Mouse (Mus musculus) bone marrow, adult 2 months (tissue): ENCODE data around the gene Eri2. TPM values are rescaled to one million over a fixed set of nuclear protein-coding genes. Genes with fewer than 3 reads are reported as not detected.
"Not testable (repeated sequence)": the region's sequence is repeated elsewhere in the genome, so short reads cannot be mapped to it uniquely, and the experiment has no call there.

Experiments
- H3K27ac ChIP-seq: fragments of 200-500 bp; 2 replicates; pipeline ENCODE4 v1.5.1; 2012; ENCODE audit warnings: low read depth, mild to moderate bottlenecking, control low read depth, inconsistent platforms, low read length; ENCODE audit not compliant: control insufficient read depth, poor library complexity, insufficient read depth
- H3K4me1 ChIP-seq: fragments of 200-500 bp; 2 replicates; pipeline ENCODE4 v1.6.1; 2011; ENCODE audit warnings: low read length; ENCODE audit not compliant: control insufficient read depth, insufficient read depth
- H3K4me3 ChIP-seq: fragments of 200-500 bp; replicated peaks from 2 replicates; pipeline ENCODE3; 2011; ENCODE audit warnings: mild to moderate bottlenecking, low read depth, low read length, control low read depth; ENCODE audit not compliant: control insufficient read depth
- CTCF ChIP-seq: fragments of 200-500 bp; IDR thresholded peaks from 2 replicates; pipeline ENCODE4 v1.5.1; 2011; ENCODE audit warnings: low read length, control low read depth; ENCODE audit not compliant: control insufficient read depth, insufficient read depth
- POLR2A ChIP-seq: fragments of 200-500 bp; IDR thresholded peaks from 2 replicates; pipeline ENCODE4 v1.6.1; 2011; ENCODE audit warnings: low read depth, mild to moderate bottlenecking, control low read depth, low read length, borderline replicate concordance; ENCODE audit not compliant: control insufficient read depth
- WGBS: fragments of 180-500 bp; shearing (Covaris S2); methylation state at CpG from one replicate; pipeline ENCODE4 v1.1.7; 2018; 5-methylcytosine and 5-hydroxymethylcytosine counted together
- polyA plus RNA-seq: library from polyadenylated mRNA; stranded (reverse); fragments of >200 nt; gene quantifications from 2 replicates; pipeline ENCODE4 v1.2.4, GENCODE M21; 2011; ENCODE audit warnings: low replicate concordance; ENCODE audit not compliant: missing spikeins, insufficient read depth, insufficient read length

Eri2 gene
- polyA plus RNA-seq, 1 experiment: 7.1 TPM

DNA sequence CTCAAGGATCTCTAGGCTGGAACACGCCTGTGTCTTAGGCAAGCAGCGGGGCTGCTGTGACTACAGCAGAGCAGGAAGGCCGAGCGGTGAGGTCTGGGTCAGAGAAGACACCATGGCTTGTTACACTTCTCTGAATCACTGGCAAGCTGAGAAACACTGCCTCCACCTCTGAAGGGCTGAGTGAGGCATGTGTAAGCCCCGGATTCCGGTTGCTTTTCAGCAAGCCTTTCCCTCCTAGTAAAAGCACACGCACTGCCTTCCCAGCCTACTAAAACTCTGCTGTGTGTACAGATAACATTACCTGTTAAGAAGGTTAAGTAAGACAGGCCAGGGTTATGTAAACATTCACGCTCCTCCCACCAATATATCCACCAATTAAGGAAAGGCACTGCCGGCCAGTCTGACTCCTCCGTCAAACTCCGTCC, 33.3 kb downstream of the Eri2 start, which contains the start of gene Acsm3:
Acsm3 (plus strand) TSS at position 397 of the 425 bp plus-strand sequence.
- WGBS: 61% methylated on average over 11 of the region's 11 CpGs
- no peak within 1 kb of the TSS for H3K4me3 ChIP-seq
- H3K4me1 ChIP-seq: no peaks in the 10 kb centered on the region
- TF ChIP-seq POLR2A (no peak), CTCF (no peak)
- no peak within 1 kb of the TSS for H3K27ac ChIP-seq

DNA sequence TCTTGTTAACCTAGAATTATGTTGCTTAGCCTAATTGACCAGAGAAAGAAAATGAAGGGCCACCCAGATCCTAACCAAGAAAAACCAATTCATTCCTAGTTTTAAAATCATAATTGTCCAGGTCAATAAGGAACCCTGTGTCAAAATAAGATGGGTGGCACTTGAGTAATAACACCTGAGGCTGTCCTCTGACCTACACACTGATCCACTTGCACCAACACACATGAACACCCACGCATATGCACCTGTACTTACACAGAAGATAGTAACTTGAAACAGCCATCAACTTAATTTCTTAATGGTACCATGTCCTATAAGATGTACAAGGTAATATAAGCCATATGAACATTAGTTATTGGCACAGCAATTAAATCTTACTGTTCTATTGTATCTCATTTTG, 40.2 kb downstream of the Eri2 start:
- TF ChIP-seq POLR2A (no peak), CTCF (no peak)
- Histone ChIP-seq H3K4me1 (no peaks in the 10 kb centered on the region), H3K27ac (no peak overlapping the region), H3K4me3 (no peak overlapping the region)
- 74% methylated on average over 1 of the region's 1 CpGs for WGBS

DNA sequence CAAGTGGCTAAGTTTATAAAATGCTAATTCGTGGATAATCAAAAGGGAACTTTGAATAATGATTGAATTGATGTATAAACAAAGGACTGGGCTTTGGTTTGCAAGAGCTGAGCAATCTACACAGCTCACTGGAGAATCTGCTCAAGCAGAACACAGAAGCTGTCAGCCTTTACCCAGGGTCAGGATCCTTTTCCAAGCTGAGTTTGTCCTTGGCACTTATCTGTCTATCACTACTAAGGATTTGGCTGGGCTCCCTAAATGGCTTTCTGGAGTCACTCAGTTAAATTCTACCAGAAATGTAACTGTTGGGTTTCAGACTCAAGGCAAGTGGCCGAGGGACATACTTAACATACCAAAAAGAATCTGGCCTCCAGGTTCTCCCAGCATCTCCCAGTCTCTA, 43.9 kb downstream of the Eri2 start:
- no peaks in the 10 kb centered on the region for H3K4me1 ChIP-seq
- WGBS: 60% methylated on average over 2 of the region's 2 CpGs
- no peak overlapping the region for H3K4me3 ChIP-seq
- TF ChIP-seq CTCF: no peak
- no peak for TF ChIP-seq POLR2A
- no peak overlapping the region for H3K27ac ChIP-seq

DNA sequence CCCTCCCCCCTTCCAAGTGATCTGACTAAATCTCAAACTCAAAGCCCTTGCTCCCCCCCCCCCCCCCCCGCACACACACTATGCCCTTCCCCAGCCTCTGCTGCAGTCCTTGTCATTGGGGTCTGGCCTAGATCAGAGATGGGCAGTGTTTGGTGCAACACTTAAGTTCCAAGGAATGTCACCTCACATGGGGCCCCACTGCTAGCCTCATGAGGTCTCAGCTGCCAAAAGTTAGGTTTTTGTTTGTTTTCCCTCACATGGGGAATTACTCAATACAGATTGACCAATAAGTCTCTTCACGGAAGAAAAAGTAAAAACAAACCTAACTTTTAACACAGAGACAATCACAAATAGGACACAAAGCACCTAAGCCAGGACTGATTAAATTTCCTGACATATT, 45.1 kb downstream of the Eri2 start:
- TF ChIP-seq POLR2A (no peak), CTCF (no peak)
- no peak overlapping the region for H3K4me3 ChIP-seq
- H3K4me1 ChIP-seq: no peaks in the 10 kb centered on the region
- WGBS: 71% methylated on average over 2 of the region's 2 CpGs
- H3K27ac ChIP-seq: no peak overlapping the region

DNA sequence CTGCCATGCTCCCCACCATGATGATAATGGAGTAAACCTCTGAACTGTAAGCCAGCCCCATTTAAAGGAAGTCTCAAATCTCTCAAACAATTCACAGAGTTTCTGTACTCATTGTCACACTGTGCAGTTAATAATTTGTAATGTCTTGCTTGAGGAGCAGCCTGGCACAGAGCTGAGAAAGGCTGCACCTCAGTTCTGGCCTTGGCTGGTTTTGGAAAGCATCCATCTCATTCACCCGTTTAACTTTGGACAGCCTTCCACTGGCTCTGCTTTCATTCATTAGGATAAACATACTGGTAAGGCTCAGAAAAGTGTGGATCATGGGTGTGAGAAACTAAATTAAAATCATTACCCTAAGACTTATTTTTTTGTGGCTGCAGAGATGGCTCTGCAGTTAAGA, 48.0 kb downstream of the Eri2 start:
- TF ChIP-seq POLR2A: no peak
- TF ChIP-seq CTCF: no peak
- WGBS: 73% methylated on average over 1 of the region's 1 CpGs

DNA sequence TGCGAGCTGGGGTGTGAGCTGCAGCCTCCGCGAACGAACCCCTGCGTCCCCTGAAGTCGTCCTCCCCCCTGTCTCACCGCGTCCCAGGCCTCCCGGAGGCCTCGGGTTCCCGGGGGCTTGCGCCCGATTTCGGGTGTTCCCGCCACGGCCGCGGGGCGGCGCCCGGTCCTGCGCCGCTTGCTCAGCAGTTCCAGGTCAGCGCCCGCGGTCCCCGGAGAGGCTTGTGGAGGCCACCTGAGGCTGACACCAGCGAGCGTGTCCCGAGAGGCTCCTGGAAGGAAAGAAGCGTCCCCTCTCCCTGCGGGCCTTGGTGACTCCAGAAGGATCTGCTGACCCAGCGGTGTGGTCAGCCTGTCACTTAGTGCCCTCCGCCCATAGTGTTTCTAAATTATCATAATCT, 49.5 kb downstream of the Eri2 start:
- no peak for TF ChIP-seq POLR2A
- peak; percentile 11; the same call in 1 of the 2 replicates for TF ChIP-seq CTCF
- WGBS: 15% methylated on average over 34 of the region's 34 CpGs
- Histone ChIP-seq H3K4me3 (no peak overlapping the region), H3K27ac (no peak overlapping the region; the same call in 1 of the 2 replicates), H3K4me1 (no peaks in the 10 kb centered on the region)

More for the DNA sequence above, 48.0 kb downstream of the Eri2 start:
- Histone ChIP-seq H3K4me3 (no peak overlapping the region), H3K4me1 (no peaks in the 10 kb centered on the region), H3K27ac (no peak overlapping the region)

DNA sequence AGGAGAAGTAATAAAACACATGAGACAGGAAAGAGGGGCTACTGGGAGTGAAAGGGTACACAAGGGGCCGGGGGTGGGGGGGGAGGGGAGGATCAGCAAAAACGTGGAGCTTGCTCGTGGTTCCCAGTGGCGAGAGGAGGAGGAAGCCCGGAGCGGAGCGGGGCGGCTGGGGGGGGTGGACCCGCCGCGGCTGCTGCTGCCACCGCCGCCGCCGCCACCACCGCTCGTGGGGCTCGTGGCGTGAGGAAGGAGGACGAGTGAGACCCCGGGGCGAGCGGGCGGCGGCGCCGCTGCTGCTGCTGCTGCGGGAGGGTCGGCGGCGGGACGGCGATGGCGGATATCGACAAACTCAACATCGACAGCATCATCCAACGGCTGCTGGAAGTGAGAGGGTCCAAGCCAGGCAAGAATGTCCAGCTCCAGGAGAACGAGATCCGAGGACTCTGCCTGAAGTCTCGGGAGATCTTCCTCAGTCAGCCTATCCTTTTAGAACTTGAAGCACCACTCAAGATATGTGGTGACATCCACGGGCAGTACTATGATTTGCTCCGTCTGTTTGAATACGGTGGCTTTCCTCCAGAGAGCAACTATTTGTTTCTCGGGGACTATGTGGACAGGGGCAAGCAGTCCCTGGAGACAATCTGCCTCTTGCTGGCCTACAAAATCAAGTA, 53.9 kb downstream of the Eri2 start:
- H3K4me1 ChIP-seq, H3K4me3 ChIP-seq, H3K27ac ChIP-seq: not testable (repeated sequence)
- 4% methylated on average over 41 of the region's 44 CpGs for WGBS

DNA sequence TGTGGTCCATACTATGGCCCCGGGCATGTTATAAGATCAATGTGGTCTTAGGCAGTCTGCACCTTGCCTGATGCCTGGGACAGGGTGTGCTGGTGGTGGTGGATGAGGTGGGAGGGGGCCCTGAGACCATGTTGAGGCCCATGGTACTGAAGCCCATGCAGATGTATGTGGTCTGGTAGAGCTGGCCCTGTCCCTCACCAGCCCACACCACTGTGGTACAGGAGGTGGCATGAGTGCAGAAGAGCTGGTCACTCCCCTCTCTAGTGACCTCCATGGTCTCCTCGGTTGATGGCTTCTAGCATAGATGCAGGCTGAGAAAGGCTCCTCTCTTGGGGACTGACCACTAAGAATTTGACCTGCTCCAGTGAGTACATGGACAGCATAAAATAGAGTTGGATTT, 55.0 kb downstream of the Eri2 start:
- Histone ChIP-seq H3K27ac (no peak overlapping the region), H3K4me1 (no peaks in the 10 kb centered on the region), H3K4me3 (no peak overlapping the region)
- TF ChIP-seq POLR2A (no peak), CTCF (no peak)
- 61% methylated on average over 2 of the region's 2 CpGs for WGBS

DNA sequence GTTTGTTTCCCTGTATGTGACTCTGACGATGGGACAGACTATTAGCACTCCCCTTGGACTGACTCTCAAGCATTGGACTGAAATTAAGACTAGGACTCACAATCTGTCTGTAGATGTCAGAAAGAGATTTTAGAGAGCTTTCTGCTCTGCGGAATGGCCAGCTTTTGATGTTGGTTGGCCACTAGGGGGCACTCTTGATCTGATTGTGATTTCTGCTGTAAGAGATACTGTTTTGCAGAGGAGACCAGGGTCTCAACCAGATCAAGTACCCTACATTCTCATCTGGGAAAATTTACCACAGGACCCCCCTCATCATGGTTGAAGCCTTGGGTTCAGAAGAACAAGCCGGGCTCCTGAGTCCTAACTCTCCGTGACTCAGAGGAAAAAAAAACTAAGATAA, 62.6 kb downstream of the Eri2 start:
- not testable (repeated sequence) for H3K4me3 ChIP-seq, H3K27ac ChIP-seq, H3K4me1 ChIP-seq
- WGBS: 87% methylated on average over 4 of the region's 4 CpGs
